Mouse (Mus musculus): ENCODE measurements at regions not wholly inside any gene's neighbourhood (a gene's known extent, or its start where the extent isn't known, plus 50 kb on each side); places are given as distances from the start of the nearest gene placed in this dataset.

GRCm38 (mm10) chr13:79057424-79057823, 857.9 kb upstream of the Nr2f1 start:
- Histone ChIP-seq H3K9ac (no peak overlapping the region), H3K27ac (no peak overlapping the region), H3K4me3 (no peak overlapping the region), H3K4me1 (no peaks in the 10 kb centered on the region), H3K9me3 (replicated peaks) (no peaks in the 10 kb centered on the region), H3K4me2 (no peak overlapping the region), H3K27me3 (no peaks in the 10 kb centered on the region), H3K36me3 (ENCODE audit: poor library complexity, severe bottlenecking) (no peaks in the 10 kb centered on the region)
- no peak for ATAC-seq
- 89% methylated on average over 1 of the region's 1 CpGs for WGBS

- Histone ChIP-seq H3K4me1 (no peaks in the 10 kb centered on the region), H3K27me3 (no peaks in the 10 kb centered on the region), H3K4me2 (no peak overlapping the region), H3K27ac (no peak overlapping the region), H3K36me3 (ENCODE audit: poor library complexity, severe bottlenecking) (no peaks in the 10 kb centered on the region), H3K9me3 (replicated peaks) (no peaks in the 10 kb centered on the region), H3K4me3 (no peak overlapping the region), H3K9ac (no peak overlapping the region)
- ATAC-seq: no peak
Observed at GRCm38 (mm10) chr13:79054481-79054880, 854.9 kb upstream of the Nr2f1 start.

DNA sequence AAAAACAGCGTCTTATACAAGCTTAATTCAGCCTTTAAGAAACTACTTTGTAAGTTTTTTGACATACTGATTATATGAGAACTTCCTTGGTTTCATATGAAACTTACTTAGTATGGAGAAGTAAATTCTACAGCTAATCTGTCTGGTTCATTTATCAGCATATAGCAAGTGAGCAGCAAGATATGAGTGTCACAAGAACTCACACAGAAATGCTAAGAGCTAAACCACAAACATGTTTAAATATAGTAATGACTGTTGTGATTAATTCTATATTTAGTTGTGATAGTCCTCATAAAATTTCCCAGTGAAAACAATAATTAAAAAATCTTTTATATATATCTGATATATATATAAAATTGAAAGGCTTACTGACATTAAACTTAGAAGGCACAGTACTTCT, 853.9 kb upstream of the Nr2f1 start:
- Histone ChIP-seq H3K36me3 (ENCODE audit: poor library complexity, severe bottlenecking) (no peaks in the 10 kb centered on the region), H3K4me2 (no peak overlapping the region), H3K9ac (no peak overlapping the region), H3K27me3 (no peaks in the 10 kb centered on the region), H3K9me3 (replicated peaks) (no peaks in the 10 kb centered on the region), H3K27ac (no peak overlapping the region), H3K4me3 (no peak overlapping the region), H3K4me1 (no peaks in the 10 kb centered on the region)
- no peak for ATAC-seq
- WGBS: 94% methylated on average over 1 of the region's 1 CpGs

GRCm38 (mm10) chr13:79047240-79047639, 847.7 kb upstream of the Nr2f1 start:
- ATAC-seq: no peak
- Histone ChIP-seq H3K27ac (no peak overlapping the region), H3K36me3 (ENCODE audit: poor library complexity, severe bottlenecking) (no peaks in the 10 kb centered on the region), H3K4me1 (peaks cover 3% of the 10 kb centered on the region; the same call in 1 of the 2 replicates), H3K4me2 (no peak overlapping the region), H3K27me3 (no peaks in the 10 kb centered on the region), H3K9ac (no peak overlapping the region), H3K9me3 (replicated peaks) (no peaks in the 10 kb centered on the region), H3K4me3 (no peak overlapping the region)
- WGBS: 28% methylated on average over 1 of the region's 1 CpGs

- H3K27ac ChIP-seq: no peak overlapping the region
- H3K4me3 ChIP-seq: no peak overlapping the region
- H3K27me3 ChIP-seq: no peaks in the 10 kb centered on the region
- H3K4me2 ChIP-seq: no peak overlapping the region
- no peak overlapping the region for H3K9ac ChIP-seq
- H3K36me3 ChIP-seq (ENCODE audit: poor library complexity, severe bottlenecking): no peaks in the 10 kb centered on the region
- no peak for ATAC-seq
- H3K9me3 ChIP-seq (replicated peaks): no peaks in the 10 kb centered on the region
- 47% methylated on average over 5 of the region's 5 CpGs for WGBS
- peaks cover 3% of the 10 kb centered on the region; the same call in 1 of the 2 replicates for H3K4me1 ChIP-seq
Observed at GRCm38 (mm10) chr13:79044657-79045056, 845.1 kb upstream of the Nr2f1 start.

GRCm38 (mm10) chr13:79037883-79038282, 838.3 kb upstream of the Nr2f1 start:
- H3K36me3 ChIP-seq (ENCODE audit: poor library complexity, severe bottlenecking): no peaks in the 10 kb centered on the region
- no peak for ATAC-seq
- no peak overlapping the region for H3K4me2 ChIP-seq
- no peaks in the 10 kb centered on the region for H3K4me1 ChIP-seq
- no peaks in the 10 kb centered on the region for H3K27me3 ChIP-seq
- H3K27ac ChIP-seq: no peak overlapping the region
- no peaks in the 10 kb centered on the region for H3K9me3 ChIP-seq (replicated peaks)
- H3K4me3 ChIP-seq: no peak overlapping the region
- H3K9ac ChIP-seq: no peak overlapping the region

DNA sequence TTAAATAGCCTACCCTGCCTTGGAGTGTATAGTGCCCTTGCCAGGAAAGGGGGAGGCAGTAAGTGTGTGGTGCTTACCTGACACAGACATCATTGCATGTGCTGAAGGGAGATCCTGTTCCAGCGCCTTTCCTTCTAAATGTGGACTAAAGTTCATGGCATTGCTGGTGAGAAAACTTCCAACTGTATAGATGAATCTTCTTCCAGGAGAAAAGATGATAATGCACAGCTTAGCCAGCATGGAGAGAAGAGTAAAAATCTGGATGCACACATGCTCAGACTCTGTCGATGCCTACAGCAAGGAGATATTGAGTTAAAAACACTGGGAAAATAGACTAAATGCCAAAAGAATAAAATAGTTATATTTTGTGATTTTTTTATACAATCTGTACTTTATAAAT, 835.7 kb upstream of the Nr2f1 start:
- no peak overlapping the region for H3K4me2 ChIP-seq
- no peak overlapping the region for H3K4me3 ChIP-seq

GRCm38 (mm10) chr13:79029974-79030373, 830.4 kb upstream of the Nr2f1 start:
- H3K27me3 ChIP-seq: no peaks in the 10 kb centered on the region
- H3K4me1 ChIP-seq: peaks cover 10% of the 10 kb centered on the region
- no peak overlapping the region for H3K27ac ChIP-seq
- H3K4me3 ChIP-seq: no peak overlapping the region
- no peaks in the 10 kb centered on the region for H3K36me3 ChIP-seq (ENCODE audit: poor library complexity, severe bottlenecking)
- H3K4me2 ChIP-seq: no peak overlapping the region
- H3K9me3 ChIP-seq (replicated peaks): no peaks in the 10 kb centered on the region
- ATAC-seq: no peak
- H3K9ac ChIP-seq: no peak overlapping the region

More for the DNA sequence above, 835.7 kb upstream of the Nr2f1 start:
- H3K4me1 ChIP-seq: no peaks in the 10 kb centered on the region
- no peaks in the 10 kb centered on the region for H3K36me3 ChIP-seq (ENCODE audit: poor library complexity, severe bottlenecking)
- H3K9me3 ChIP-seq (replicated peaks): no peaks in the 10 kb centered on the region
- WGBS: 81% methylated on average over 2 of the region's 2 CpGs
- no peak overlapping the region for H3K27ac ChIP-seq
- ATAC-seq: no peak
- H3K27me3 ChIP-seq: no peaks in the 10 kb centered on the region
- H3K9ac ChIP-seq: no peak overlapping the region

DNA sequence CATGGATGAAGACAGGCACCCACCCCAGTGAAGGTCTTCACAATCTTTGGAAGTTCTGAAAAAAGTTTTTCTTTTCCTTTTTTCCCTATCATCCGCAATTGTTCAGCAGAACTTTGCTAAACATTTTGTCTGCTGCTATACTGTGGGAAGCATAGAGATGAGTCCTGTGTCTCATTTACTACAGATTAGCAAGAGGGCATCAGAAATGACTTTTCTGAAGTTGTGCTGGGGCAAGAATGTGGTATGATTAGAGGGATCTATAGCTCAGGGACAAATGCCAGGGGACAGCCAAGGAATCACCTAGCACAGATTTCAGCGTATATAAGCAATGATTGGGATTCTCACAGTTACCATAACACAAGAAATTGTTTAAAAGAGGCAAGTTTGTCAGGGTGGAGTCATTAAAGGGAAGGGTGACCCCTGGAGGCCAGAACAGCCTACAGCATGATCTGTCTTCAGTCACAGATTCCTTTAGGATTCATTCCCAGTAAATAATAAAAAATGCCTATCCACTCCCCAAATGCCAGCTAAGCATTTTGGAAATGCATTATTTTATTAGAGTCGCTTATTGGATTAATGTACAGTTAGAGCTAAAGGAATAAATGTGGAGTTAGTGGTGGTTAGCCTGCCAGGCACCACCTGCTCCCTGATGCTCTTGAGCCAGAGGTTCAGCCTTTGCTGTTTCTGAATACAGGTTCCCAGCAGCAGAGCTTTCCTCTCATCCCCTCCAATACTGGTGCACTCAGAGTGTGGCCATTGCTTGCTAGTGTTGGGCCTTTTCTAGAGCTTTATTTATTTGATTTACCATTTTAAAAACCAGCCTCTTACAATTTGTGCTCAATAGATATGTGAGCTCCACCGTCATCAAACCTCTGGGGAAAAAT, 828.6 kb upstream of the Nr2f1 start:
- peaks cover 10% of the 10 kb centered on the region for H3K4me1 ChIP-seq
- peak; percentile 77 for ATAC-seq

GRCm38 (mm10) chr13:79025645-79026044, 826.1 kb upstream of the Nr2f1 start:
- H3K27ac ChIP-seq: no peak overlapping the region
- no peak overlapping the region for H3K9ac ChIP-seq
- H3K27me3 ChIP-seq: no peaks in the 10 kb centered on the region
- WGBS: 8% methylated on average over 1 of the region's 1 CpGs
- H3K4me2 ChIP-seq: no peak overlapping the region
- no peak overlapping the region for H3K4me3 ChIP-seq
- H3K4me1 ChIP-seq: peaks cover 10% of the 10 kb centered on the region
- H3K36me3 ChIP-seq (ENCODE audit: poor library complexity, severe bottlenecking): no peaks in the 10 kb centered on the region
- no peaks in the 10 kb centered on the region for H3K9me3 ChIP-seq (replicated peaks)
- ATAC-seq: no peak; the same call in 1 of the 2 replicates

More for the DNA sequence above, 828.6 kb upstream of the Nr2f1 start:
- H3K9ac ChIP-seq: no peak overlapping the region
- H3K4me2 ChIP-seq: no peak overlapping the region
- 50% methylated on average over 4 of the region's 4 CpGs for whole genome bisulfite sequencing
- no peaks in the 10 kb centered on the region for H3K27me3 ChIP-seq
- H3K27ac ChIP-seq: no peak overlapping the region
- H3K9me3 ChIP-seq (replicated peaks): no peaks in the 10 kb centered on the region
- H3K4me3 ChIP-seq: no peak overlapping the region
- H3K36me3 ChIP-seq (ENCODE audit: poor library complexity, severe bottlenecking): no peaks in the 10 kb centered on the region

DNA sequence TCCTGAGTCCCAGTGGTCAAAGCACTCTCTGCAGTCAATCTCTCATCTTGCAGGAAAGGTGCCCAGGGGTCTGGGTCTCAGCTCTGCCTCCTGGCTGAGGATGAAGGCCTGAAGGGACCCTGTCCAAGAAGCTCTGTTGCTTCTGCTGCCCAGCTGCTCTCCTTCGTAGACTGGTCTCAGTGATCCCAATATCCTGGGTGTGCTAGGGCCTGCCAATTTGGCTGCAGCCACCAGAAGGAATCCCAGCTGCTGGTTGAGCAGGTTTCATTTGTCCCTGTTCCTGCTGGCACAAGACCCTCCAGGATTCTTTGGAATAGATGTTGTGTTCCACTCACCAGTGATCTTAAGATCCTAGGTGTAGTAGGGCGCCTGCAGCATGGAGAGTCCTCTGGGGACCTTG, 818.5 kb upstream of the Nr2f1 start:
- WGBS: 94% methylated on average over 2 of the region's 2 CpGs
- no peak overlapping the region for H3K9ac ChIP-seq
- no peak overlapping the region for H3K4me2 ChIP-seq
- H3K9me3 ChIP-seq (replicated peaks): no peaks in the 10 kb centered on the region
- H3K4me3 ChIP-seq: no peak overlapping the region
- no peaks in the 10 kb centered on the region for H3K27me3 ChIP-seq
- no peak overlapping the region for H3K27ac ChIP-seq
- no peak for ATAC-seq
- H3K4me1 ChIP-seq: no peaks in the 10 kb centered on the region
- no peaks in the 10 kb centered on the region for H3K36me3 ChIP-seq (ENCODE audit: poor library complexity, severe bottlenecking)

DNA sequence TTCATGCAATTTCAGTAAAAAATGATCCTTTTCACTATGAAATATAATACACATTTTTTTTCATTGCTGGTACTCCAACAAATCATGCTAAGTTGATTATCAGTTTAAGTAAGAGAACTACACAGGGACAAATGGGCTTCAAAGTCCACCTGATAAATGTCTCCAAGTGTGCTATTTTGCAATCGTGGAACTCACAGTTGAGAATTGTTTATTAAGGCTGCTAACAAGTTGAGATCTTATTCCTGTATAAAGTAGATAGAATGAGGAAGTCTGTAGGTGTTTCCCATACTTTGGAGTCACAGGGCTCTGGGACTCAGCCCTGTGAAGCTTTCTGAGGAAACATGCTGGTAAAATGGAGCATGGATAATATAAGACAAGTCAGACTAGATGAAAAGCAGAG, 803.8 kb upstream of the Nr2f1 start:
- Histone ChIP-seq H3K4me2 (no peak overlapping the region), H3K4me3 (no peak overlapping the region), H3K9ac (no peak overlapping the region), H3K4me1 (no peaks in the 10 kb centered on the region), H3K27ac (no peak overlapping the region), H3K36me3 (ENCODE audit: poor library complexity, severe bottlenecking) (no peaks in the 10 kb centered on the region), H3K9me3 (replicated peaks) (no peaks in the 10 kb centered on the region), H3K27me3 (no peaks in the 10 kb centered on the region)
- ATAC-seq: no peak
- WGBS: 93% methylated on average over 1 of the region's 1 CpGs

DNA sequence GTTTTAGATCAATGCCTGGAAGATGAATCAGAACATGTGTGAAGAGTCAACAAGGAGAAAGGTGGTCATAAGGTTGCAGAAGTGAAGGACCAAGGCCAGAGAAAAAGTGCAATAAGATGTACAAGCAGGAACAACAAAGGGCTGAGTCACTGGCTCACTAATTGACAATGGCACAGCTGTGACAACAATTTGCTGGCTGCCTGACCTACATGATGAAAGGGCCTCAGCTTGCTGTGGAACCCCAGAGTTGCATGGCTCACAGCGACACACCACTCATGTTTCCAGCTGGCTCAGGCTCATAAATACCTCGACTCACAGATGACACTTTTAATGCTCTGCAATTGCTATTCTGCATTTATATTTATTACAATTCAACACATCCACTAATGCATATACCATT, 799.3 kb upstream of the Nr2f1 start:
- H3K27ac ChIP-seq: no peak overlapping the region
- H3K9ac ChIP-seq: no peak overlapping the region
- no peak for ATAC-seq
- WGBS: 35% methylated on average over 2 of the region's 2 CpGs
- H3K27me3 ChIP-seq: no peaks in the 10 kb centered on the region
- H3K4me2 ChIP-seq: no peak overlapping the region
- H3K36me3 ChIP-seq (ENCODE audit: poor library complexity, severe bottlenecking): no peaks in the 10 kb centered on the region
- H3K4me3 ChIP-seq: no peak overlapping the region
- no peaks in the 10 kb centered on the region for H3K9me3 ChIP-seq (replicated peaks)
- no peaks in the 10 kb centered on the region for H3K4me1 ChIP-seq

Measured in forebrain, embryonic 13.5 days (tissue).